Mouse (Mus musculus) neural tube, embryonic 15.5 days (tissue): ENCODE measurements at regions not wholly inside any gene's neighbourhood (a gene's known extent, or its start where the extent isn't known, plus 50 kb on each side); places are given as distances from the start of the nearest gene placed in this dataset.
A peak's percentile ranks its signal among the peaks of the same experiment; 100 is the strongest.

ENCODE experiments used
- ATAC-seq: fragments of 200-750 bp; cut with Nextera tagmentation; 2 replicates; pipeline ENCODE4 v1.8.0; 2017; ENCODE audit warnings: mild to moderate bottlenecking, moderate TSS enrichment, moderate library complexity; ENCODE audit not compliant: low FRiP score
- H3K27ac ChIP-seq: fragments of 300-500 bp; sonication (generic); replicated peaks from 2 replicates; pipeline ENCODE4 v1.5.1; 2015; ENCODE audit warnings: mild to moderate bottlenecking, inconsistent platforms
- H3K27me3 ChIP-seq: fragments of 300-500 bp; sonication (generic); replicated peaks from 2 replicates; pipeline ENCODE4 v1.6.1; 2015; ENCODE audit warnings: inconsistent platforms
- H3K36me3 ChIP-seq: fragments of 300-500 bp; sonication (generic); 2 replicates; pipeline ENCODE4 v1.6.1; 2015; ENCODE audit warnings: inconsistent platforms
- H3K4me1 ChIP-seq: fragments of 300-500 bp; sonication (generic); 2 replicates; pipeline ENCODE4 v1.6.1; 2015; ENCODE audit warnings: inconsistent platforms
- H3K4me2 ChIP-seq: fragments of 300-500 bp; sonication (generic); 2 replicates; pipeline ENCODE4 v1.6.1; 2015; ENCODE audit warnings: inconsistent platforms, mild to moderate bottlenecking, moderate library complexity
- H3K4me3 ChIP-seq: fragments of 300-500 bp; sonication (generic); replicated peaks from 2 replicates; pipeline ENCODE4 v1.5.1; 2015; ENCODE audit warnings: mild to moderate bottlenecking, inconsistent platforms
- H3K9ac ChIP-seq: fragments of 300-500 bp; sonication (generic); replicated peaks from 2 replicates; pipeline ENCODE4 v1.6.1; 2015; ENCODE audit warnings: mild to moderate bottlenecking, inconsistent platforms
- H3K9me3 ChIP-seq: fragments of 300-500 bp; sonication (generic); replicated peaks from 2 replicates; pipeline ENCODE4 v1.6.1; 2016; ENCODE audit warnings: inconsistent platforms
- WGBS: fragments of 180-500 bp; shearing (Covaris S2); methylation state at CpG from one replicate; pipeline ENCODE4 v1.1.7; 2015; ENCODE audit warnings: mixed read lengths; 5-methylcytosine and 5-hydroxymethylcytosine counted together

DNA sequence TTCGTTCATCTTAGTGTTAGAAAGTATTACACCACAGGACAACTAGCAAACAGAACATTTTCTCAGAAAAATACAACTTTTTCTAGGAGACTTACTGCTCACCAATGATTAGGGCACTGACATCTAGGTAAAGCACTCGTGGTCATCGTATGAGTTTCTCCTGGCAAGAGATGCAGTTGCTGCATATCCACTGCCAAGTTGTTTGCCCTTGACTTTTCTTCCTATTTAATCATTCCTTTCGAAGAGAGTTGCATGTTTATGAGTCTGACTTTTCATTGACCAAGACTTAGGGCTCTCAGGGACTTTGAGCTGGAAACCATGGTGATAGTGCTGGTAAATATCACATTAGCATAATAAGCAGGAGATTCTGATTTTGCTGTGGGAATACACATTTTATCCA lies 149.1 kb downstream of the Fam124b start:
- Histone ChIP-seq H3K4me2 (no peak overlapping the region), H3K9ac (no peak overlapping the region), H3K4me3 (no peak overlapping the region), H3K27ac (no peak overlapping the region), H3K9me3 (no peaks in the 10 kb centered on the region), H3K4me1 (no peaks in the 10 kb centered on the region), H3K36me3 (no peaks in the 10 kb centered on the region), H3K27me3 (no peaks in the 10 kb centered on the region)
- ATAC-seq = no peak
- WGBS = 76% methylated on average over 4 of the region's 4 CpGs

DNA sequence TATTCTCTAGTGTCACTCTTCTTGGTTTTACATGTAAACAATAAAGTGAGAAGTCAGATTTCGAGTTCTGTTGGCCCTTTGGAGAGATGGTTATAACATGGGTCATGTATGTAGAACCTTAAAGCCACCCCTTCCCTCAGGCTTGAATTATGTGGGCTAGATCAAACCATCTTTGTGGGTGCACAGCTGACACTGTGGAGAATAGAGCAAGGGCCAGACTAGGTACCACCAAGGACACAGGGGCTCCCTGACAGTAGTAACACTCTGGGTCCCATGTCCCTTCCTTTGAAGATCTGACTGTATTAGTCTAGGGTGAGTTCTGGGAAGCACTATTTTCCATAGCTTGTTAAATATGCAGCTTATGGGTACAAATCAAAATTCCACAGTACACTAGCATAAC lies 156.2 kb downstream of the Fam124b start:
- ATAC-seq = no peak
- Histone ChIP-seq H3K27me3 (no peaks in the 10 kb centered on the region), H3K27ac (no peak overlapping the region), H3K4me2 (no peak overlapping the region), H3K36me3 (no peaks in the 10 kb centered on the region), H3K9ac (no peak overlapping the region), H3K4me1 (peaks cover 3% of the 10 kb centered on the region; the same call in 1 of the 2 replicates), H3K4me3 (no peak overlapping the region), H3K9me3 (no peaks in the 10 kb centered on the region)
- WGBS = 83% methylated on average over 1 of the region's 1 CpGs

DNA sequence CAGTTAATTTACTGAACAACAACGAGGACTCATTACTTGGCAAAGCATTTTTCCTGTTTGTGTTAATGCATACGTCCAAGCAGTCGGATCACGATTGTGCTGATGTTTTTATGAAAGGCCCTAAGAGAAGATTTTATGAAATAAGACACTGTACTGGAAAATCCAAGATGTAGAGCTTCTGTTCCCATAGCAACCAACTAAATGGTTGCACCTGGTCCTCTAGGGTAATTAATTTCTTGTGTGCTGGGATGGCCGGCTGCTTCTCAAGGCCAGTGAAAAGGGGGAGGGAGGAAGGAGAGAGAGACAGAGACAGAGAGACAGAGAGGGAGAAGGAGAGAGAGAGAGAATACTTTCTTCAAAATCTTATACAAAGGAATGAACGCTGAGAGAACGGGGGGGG lies 156.6 kb downstream of the Fam124b start:
- Histone ChIP-seq H3K9ac (no peak overlapping the region), H3K9me3 (no peaks in the 10 kb centered on the region), H3K4me2 (no peak overlapping the region), H3K4me1 (peaks cover 3% of the 10 kb centered on the region; the same call in 1 of the 2 replicates), H3K27ac (no peak overlapping the region), H3K36me3 (no peaks in the 10 kb centered on the region), H3K27me3 (no peaks in the 10 kb centered on the region), H3K4me3 (no peak overlapping the region)
- ATAC-seq = no peak
- 45% methylated on average over 7 of the region's 7 CpGs for WGBS

DNA sequence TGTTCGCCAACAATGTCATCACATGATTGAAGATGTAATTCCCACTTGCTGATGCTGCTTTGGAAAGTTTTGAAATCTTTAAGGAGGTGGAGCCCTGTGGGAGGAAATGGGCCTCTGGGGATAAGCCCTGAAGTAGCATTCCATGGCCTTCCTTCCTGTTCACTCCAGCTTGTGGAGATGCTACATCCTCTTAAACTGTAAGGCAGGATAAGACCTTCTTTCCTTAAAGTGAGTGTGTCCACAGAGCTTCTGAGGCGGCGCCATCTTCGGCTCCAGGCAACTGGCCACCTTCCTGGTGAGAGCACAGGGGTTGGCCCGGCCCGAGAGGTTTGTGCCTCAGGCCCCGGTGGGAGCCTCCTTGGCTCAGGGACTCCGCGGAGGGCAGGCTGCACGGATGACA lies 173.1 kb downstream of the Fam124b start:
- ATAC-seq = no peak
- Histone ChIP-seq H3K36me3 (no peaks in the 10 kb centered on the region), H3K27me3 (no peaks in the 10 kb centered on the region), H3K4me3 (no peak overlapping the region), H3K9me3 (no peaks in the 10 kb centered on the region), H3K4me2 (no peak overlapping the region), H3K4me1 (no peaks in the 10 kb centered on the region), H3K27ac (no peak overlapping the region), H3K9ac (no peak overlapping the region)
- WGBS = 92% methylated on average over 10 of the region's 10 CpGs

DNA sequence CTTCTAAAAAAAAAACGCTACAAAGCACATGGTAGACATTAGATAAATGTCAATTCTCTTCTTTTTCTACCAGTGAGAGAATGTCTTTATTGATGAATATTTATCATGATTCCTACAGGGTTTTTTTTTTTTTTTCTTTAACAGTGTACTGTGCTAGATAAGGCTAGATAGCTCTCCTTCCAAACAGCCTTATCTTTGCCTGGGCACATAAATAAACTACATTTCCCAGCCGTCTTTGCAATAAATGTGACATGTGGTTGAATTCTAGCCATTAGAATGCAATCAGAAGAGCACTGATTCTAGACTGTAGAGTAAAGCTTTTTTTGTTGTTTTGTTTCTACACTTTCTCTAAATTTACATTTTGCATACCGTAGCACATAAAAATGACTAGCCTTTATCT lies 177.9 kb downstream of the Fam124b start:
- no peaks in the 10 kb centered on the region for H3K27me3 ChIP-seq
- 80% methylated on average over 3 of the region's 3 CpGs for WGBS
- H3K4me3 ChIP-seq = no peak overlapping the region
- no peak overlapping the region for H3K9ac ChIP-seq
- no peaks in the 10 kb centered on the region for H3K4me1 ChIP-seq
- no peaks in the 10 kb centered on the region for H3K36me3 ChIP-seq
- H3K9me3 ChIP-seq = no peaks in the 10 kb centered on the region
- no peak overlapping the region for H3K27ac ChIP-seq
- H3K4me2 ChIP-seq = no peak overlapping the region
- no peak for ATAC-seq

DNA sequence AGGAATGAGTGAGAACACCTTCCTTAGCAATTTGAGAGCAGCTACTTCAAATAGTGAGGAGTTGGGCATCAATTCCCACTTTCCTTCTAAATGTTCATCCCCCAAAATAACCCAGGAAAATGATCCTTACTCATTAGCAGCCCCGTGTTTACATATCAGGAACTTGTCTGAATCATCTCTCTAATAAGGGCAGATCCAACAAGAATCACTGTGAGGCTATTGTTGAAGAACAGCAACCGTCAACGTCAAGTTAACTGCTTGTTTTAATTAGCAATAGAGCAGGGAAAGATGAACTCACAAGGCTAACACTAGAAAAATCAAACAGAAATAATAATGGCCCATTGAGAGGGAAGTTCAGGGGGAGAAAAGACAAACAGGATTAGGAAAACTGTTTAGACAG lies 178.4 kb downstream of the Fam124b start:
- Histone ChIP-seq H3K4me3 (no peak overlapping the region), H3K4me1 (no peaks in the 10 kb centered on the region), H3K9me3 (no peaks in the 10 kb centered on the region), H3K4me2 (no peak overlapping the region), H3K27me3 (no peaks in the 10 kb centered on the region), H3K27ac (no peak overlapping the region), H3K36me3 (no peaks in the 10 kb centered on the region), H3K9ac (no peak overlapping the region)
- WGBS = 72% methylated on average over 3 of the region's 3 CpGs
- no peak for ATAC-seq

DNA sequence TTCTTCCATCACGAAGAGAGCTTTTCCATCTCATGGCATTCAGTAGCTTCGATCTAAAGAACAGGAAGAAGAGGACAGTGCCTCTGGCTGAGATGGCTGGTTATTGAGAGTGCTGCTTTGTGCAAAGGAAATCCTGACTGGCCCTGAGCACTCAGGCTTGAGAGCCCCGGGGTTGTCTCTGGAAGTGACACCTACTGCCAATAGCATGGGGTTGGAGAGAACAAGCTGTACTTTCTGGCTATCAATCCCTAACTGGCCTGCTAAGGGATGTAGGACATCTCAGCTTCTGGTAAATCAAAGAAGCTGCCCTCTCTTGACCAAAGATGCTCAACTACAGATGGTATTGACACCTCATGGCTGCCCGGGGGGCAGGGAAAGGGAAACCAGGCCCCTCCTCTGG lies 178.2 kb upstream of the Serpine2 start:
- WGBS = 84% methylated on average over 4 of the region's 4 CpGs
- no peaks in the 10 kb centered on the region for H3K27me3 ChIP-seq

DNA sequence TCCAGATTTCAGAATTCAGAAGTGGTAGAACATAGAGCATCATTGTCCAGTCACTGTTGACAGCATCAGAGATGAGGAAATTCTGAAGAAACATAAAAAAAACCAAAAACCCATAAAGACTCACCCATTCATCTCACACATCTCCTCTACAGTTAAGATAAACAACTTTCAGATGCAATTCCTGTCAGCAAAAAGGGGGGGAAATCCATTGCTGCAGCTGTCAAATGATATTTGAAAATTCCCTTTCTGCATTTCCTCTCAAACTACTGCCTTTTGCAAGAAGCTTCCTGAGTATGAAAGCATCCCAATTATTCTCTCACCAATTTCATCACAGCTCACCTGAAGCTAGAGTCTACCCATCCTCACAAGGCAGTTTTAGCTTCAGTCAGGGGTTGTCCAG lies 177.1 kb upstream of the Serpine2 start:
- Histone ChIP-seq H3K4me3 (no peak overlapping the region), H3K9ac (no peak overlapping the region), H3K9me3 (no peaks in the 10 kb centered on the region), H3K36me3 (no peaks in the 10 kb centered on the region), H3K27me3 (no peaks in the 10 kb centered on the region), H3K27ac (no peak overlapping the region), H3K4me2 (no peak overlapping the region), H3K4me1 (peaks cover 8% of the 10 kb centered on the region)
- no peak for ATAC-seq

More for the DNA sequence above, 178.2 kb upstream of the Serpine2 start:
- H3K4me2 ChIP-seq = no peak overlapping the region
- no peak overlapping the region for H3K9ac ChIP-seq
- no peak overlapping the region for H3K27ac ChIP-seq
- H3K36me3 ChIP-seq = no peaks in the 10 kb centered on the region
- ATAC-seq = no peak
- H3K4me1 ChIP-seq = no peaks in the 10 kb centered on the region
- no peak overlapping the region for H3K4me3 ChIP-seq
- H3K9me3 ChIP-seq = no peaks in the 10 kb centered on the region

DNA sequence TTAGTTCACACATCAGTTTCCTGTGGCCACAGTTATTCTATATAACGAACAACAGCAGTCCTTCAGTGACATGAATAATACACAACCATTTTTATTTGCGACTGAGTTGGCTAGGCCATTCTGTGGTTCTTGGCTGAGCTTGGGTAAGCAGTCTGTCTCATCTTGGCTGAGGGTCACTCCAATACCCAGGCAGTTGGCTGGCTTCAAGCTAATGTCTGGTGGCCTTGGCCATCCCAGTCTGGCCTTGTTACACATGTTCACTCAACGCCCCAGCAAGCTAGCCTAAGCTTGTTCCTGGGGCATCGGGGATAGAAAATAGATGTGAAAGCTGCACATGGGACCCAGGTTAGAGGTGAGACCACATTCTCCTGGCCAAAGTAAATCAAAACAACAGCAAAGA lies 175.5 kb upstream of the Serpine2 start:
- Histone ChIP-seq H3K4me3 (no peak overlapping the region), H3K9me3 (no peaks in the 10 kb centered on the region), H3K4me1 (peaks cover 11% of the 10 kb centered on the region), H3K36me3 (no peaks in the 10 kb centered on the region), H3K9ac (no peak overlapping the region), H3K4me2 (no peak overlapping the region), H3K27me3 (no peaks in the 10 kb centered on the region), H3K27ac (no peak overlapping the region)
- ATAC-seq = no peak
- 94% methylated on average over 4 of the region's 4 CpGs for WGBS

DNA sequence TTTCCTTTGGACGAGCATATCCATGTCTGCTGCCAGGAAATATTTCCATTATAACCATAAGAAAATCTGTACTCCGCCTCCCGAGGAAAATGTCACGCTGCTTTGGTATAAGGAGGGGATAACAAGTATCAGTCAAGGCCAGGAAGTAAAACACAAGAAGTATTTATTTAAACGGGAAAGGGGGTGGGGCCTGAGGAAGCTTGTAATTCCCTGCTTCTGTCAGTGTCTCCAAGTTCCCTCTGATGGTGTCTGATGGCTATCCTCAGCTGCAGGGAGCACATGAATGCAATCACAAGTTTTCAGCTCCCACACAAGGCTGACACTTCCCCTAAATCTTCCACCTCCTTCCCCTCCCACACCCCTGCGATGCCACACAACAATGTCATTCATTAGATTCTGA lies 172.5 kb upstream of the Serpine2 start:
- H3K9ac ChIP-seq = no peak overlapping the region
- 25% methylated on average over 6 of the region's 6 CpGs for WGBS

DNA sequence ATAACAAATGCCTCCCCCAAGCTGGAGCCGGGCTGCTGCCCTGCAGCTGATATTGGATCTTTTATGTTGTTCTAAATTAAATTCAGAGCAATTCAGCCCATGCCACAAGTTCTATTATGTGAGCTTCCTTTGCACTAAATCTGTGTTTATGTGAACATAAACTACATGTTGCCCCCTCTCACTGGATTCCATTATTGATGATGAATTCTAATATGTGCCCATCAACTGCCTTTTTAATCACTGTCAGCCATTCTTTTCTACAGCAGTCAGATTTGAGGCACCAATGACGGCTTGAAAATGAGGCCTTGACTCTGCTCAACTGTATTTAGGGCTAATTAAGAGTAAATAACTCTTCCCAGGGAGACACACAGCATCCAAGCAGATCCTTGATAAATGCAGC lies 172.1 kb upstream of the Serpine2 start:
- peaks cover 11% of the 10 kb centered on the region for H3K4me1 ChIP-seq
- no peak overlapping the region for H3K4me3 ChIP-seq
- peak; percentile 54; the same call in 1 of the 2 replicates for ATAC-seq
- 15% methylated on average over 2 of the region's 2 CpGs for WGBS
- H3K9ac ChIP-seq = no peak overlapping the region
- no peaks in the 10 kb centered on the region for H3K36me3 ChIP-seq
- H3K4me2 ChIP-seq = no peak overlapping the region
- peak overlapping the region; percentile 60 for H3K27ac ChIP-seq
- H3K27me3 ChIP-seq = no peaks in the 10 kb centered on the region
- no peaks in the 10 kb centered on the region; the same call in 1 of the 2 replicates for H3K9me3 ChIP-seq

More for the DNA sequence above, 172.5 kb upstream of the Serpine2 start:
- Histone ChIP-seq H3K4me3 (no peak overlapping the region), H3K36me3 (no peaks in the 10 kb centered on the region), H3K27me3 (no peaks in the 10 kb centered on the region), H3K27ac (peak overlapping the region; percentile 60), H3K9me3 (no peaks in the 10 kb centered on the region), H3K4me1 (peaks cover 11% of the 10 kb centered on the region), H3K4me2 (no peak overlapping the region)
- ATAC-seq = peak; percentile 40; the same call in 1 of the 2 replicates

DNA sequence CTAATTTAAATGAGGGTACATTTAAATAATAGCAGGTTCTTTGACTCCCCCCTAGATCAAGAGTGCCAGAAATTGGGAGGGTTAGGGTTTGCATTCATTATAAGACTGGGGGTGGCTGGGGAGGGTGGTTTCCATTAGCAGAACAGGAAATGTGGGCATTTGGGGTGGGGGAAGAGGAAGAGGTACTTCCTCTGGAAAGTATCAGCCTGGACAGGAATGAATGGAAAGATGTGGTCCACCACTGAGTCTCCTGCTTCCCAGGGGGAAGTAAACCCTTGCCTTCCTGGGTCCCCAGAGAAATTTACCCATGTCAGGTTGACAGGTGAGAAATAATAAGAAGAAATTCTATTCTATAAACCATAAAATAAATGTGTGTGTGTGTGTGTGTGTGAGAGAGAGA lies 171.5 kb upstream of the Serpine2 start:
- H3K4me3 ChIP-seq = no peak overlapping the region
- H3K9ac ChIP-seq = no peak overlapping the region
- no peaks in the 10 kb centered on the region for H3K36me3 ChIP-seq
- H3K4me1 ChIP-seq = peaks cover 11% of the 10 kb centered on the region
- H3K27ac ChIP-seq = 0 out of 2 replicates have a peak overlapping the region, but pooled peaks have one; percentile 60
- ATAC-seq = no peak
- H3K4me2 ChIP-seq = no peak overlapping the region
- H3K9me3 ChIP-seq = no peaks in the 10 kb centered on the region; the same call in 1 of the 2 replicates
- H3K27me3 ChIP-seq = no peaks in the 10 kb centered on the region

DNA sequence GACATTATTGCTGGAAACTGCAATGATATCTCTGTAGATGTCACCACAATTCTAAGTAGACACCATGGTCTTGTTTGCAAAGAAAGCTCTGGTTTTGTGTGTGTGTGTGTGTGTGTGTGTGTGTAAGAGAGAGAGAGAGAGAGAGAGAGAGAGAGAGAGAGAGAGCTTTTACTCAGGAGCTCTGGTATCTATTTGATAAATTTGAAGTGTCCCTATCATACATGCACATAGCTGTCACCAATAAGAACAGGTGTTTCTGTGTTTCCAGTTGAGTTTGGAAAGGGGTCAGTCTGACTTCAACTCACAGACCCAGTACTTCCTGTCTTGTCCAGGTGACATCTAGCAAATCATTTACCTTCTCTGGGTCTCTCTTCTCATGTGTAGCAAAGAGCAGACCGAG lies 169.7 kb upstream of the Serpine2 start:
- peaks cover 11% of the 10 kb centered on the region for H3K4me1 ChIP-seq
- no peaks in the 10 kb centered on the region for H3K27me3 ChIP-seq
- H3K9ac ChIP-seq = no peak overlapping the region
- no peak overlapping the region for H3K4me3 ChIP-seq
- H3K36me3 ChIP-seq = no peaks in the 10 kb centered on the region
- H3K4me2 ChIP-seq = no peak overlapping the region
- H3K9me3 ChIP-seq = no peaks in the 10 kb centered on the region; the same call in 1 of the 2 replicates
- no peak for ATAC-seq
- H3K27ac ChIP-seq = no peak overlapping the region
- 82% methylated on average over 1 of the region's 1 CpGs for WGBS
